Mouse (Mus musculus) fibroblast of lung, adult 2 months (primary cell): ENCODE measurements around the gene Zan.
A peak's percentile ranks its signal among the peaks of the same experiment; 100 is the strongest.
"Not testable (repeated sequence)": the region's sequence is repeated elsewhere in the genome, so short reads cannot be mapped to it uniquely, and the experiment has no call there.

Source experiments
- DNase-seq: peaks from one replicate; pipeline ENCODE4 v3.0.0-alpha.2; 2011; ENCODE audit warnings: low read depth

The Zan gene

GRCm38 (mm10) chr5:137501709-137502666 lies 25.1 kb upstream of the Zan start, which contains the start of gene Pop7:
Gene Pop7 (minus strand): TSS chr5:137502518.
- DNase-seq, result peak; percentile 98

DNA sequence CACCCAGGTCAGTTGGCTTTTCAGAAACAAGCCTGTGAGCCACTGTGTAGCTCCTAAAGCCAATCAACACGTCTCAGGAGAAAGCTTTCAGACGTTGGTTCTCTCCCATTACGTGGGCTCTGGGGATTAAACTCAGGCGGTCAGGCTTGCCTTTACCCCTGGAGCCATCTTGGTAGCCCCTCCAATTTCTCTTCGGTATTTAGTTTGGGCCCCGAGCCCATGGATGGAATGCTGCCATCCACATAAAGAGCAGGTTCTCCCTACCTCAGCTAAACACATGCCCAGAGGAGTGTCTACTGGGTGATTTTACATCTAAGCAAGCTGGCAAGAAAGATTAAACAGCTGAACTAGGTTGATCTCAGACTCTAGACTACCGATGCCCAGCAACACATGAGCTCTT lies 23.3 kb upstream of the Zan start:
- DNase-seq, result no peak

GRCm38 (mm10) chr5:137493831-137494230 lies 17.0 kb upstream of the Zan start:
- DNase-seq, result no peak

GRCm38 (mm10) chr5:137491559-137491958 lies 14.7 kb upstream of the Zan start:
- no peak for DNase-seq

DNA sequence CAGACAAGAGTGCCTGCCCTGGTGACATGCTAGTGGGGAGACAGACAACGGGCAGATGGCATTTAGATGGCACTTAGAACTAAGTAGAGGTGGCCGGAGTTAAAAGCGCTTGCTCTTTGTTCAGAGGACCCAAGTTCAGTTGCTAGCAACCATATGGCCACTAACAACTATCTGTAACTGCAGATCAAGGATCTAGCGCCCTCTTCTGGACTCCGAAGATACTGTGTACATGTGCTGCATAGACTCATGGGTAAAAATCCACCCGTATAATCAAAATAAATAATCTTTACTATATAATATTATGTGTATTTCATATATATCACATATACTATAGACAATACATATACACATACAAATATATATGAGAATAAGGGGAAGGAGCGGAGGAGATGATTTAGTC lies 10.8 kb upstream of the Zan start:
- DNase-seq, result no peak

- DNase-seq, result no peak
Observed at GRCm38 (mm10) chr5:137485851-137486155, 8.9 kb upstream of the Zan start.

- DNase-seq, result no peak
Observed at GRCm38 (mm10) chr5:137485071-137485850, 8.4 kb upstream of the Zan start.

DNA sequence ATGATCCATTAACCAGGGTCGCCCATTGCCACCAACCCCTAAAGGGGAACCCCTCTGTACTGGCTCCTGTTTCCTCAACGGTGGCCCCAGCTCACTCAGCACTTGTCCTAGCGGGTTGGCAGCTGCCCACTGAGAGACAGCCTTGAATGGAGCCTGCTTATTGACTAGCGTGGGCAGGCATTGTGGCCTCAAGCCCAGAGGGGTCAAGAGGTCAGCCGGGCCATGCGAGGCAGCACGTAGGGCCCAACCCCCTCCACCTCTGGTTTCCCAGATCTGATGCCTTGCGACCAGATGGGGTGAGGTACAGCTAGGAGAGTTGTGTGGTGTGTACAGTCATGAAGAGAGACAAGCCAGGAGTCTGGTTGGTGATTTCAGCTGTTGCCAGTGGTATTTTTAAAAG lies 5.0 kb upstream of the Zan start:
- DNase-seq, result peak; percentile 25

- peak; percentile 87 for DNase-seq
Observed at GRCm38 (mm10) chr5:137481138-137481537, 4.3 kb upstream of the Zan start.

GRCm38 (mm10) chr5:137474351-137474750 lies 2.5 kb downstream of the Zan start:
- no peak for DNase-seq

GRCm38 (mm10) chr5:137472252-137472904 lies 4.5 kb downstream of the Zan start:
- no peak for DNase-seq

DNA sequence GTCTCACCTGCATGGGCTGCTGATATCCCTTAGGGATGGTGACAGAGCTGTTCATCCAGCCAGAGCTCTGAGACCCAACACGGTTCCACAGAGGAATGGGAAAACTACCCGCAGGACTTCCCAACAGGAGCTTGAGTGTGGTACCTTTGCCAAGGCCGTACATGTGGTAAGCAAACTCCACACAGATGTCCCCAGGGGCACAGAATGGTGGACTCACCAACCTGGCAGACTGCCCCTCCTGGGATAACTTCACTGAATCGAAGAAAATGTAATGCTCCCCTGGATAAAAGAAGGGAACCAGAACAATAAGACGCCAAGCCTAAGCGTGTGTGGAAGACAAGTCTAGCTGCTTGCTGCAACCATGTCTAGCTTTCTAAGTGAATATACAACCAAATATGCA lies 9.9 kb downstream of the Zan start:
- DNase-seq, result no peak

- DNase-seq, result no peak
Observed at GRCm38 (mm10) chr5:137465049-137465448, 11.8 kb downstream of the Zan start.

DNA sequence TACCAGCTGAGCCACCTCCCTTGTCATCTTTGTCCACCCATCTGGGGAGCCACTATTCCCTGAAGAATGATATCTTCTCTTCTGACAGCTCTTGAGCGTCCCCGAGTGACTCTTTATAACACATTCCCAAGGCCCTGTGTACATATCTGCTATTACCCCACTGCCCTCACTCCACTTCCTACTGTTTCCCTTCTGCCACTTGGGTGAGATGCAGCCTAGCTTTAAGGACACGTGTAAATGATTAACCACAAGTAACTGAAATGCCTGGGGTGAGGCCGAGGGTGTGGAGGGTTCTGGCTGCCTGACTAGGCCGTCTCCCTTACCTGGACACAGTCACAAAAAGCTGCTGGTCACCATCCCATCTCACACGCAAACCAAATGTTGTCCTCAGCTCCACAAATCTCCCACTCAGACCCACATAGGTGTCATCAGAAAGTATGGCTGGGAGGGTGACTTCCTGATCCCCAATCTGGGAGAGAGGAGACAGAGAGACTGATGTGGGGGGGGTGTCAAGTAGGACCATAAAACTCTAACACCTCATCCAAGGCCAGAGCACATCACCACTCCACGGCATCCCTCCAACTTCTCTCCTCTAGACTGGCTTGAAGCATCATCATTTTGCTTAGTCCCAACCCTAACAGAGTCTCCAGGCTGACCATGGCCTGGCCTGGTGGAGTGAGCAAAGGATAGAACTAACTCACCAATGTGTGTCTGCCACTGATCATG lies 20.8 kb downstream of the Zan start:
- DNase-seq, result no peak

DNA sequence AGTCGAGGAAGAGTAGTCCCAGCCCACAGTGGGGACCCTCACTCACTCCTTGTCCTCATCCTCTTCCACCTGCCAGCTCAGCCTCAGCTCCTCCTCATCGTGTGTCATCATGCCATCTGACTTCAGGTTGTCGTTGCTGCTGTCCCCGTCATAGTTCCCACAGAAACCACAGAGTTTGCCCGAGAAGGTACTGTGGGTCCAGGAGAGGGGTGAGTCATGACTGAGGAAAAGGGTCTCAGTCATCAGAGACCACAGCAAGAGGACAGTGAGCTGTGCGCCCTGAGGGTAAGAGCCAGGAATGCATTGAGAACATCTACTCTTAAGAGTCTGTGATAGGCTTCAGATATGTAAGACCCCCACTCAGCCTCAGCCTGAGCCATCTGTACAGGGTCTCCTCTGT lies 21.7 kb downstream of the Zan start:
- DNase-seq, result no peak

DNA sequence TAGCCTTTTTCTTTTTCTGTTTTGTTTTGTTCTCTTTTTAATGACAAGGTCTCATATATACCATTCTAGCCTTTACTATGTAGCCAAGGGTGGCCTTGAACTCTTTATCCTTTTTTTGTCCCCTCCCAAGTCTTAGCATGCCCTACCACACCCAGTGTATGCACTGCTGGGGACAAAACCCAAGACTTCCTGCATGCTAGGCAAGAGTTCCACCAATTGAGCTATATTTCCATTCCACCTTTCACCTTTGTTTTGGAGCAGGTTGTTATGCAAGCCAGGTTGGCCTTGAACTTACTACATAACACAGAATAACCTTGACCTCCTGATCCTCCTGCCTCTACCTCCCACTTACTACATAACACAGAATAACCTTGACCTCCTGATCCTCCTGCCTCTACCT lies 31.3 kb downstream of the Zan start:
- no peak for DNase-seq

GRCm38 (mm10) chr5:137440216-137440855 lies 36.5 kb downstream of the Zan start:
- peak; percentile 93 for DNase-seq

DNA sequence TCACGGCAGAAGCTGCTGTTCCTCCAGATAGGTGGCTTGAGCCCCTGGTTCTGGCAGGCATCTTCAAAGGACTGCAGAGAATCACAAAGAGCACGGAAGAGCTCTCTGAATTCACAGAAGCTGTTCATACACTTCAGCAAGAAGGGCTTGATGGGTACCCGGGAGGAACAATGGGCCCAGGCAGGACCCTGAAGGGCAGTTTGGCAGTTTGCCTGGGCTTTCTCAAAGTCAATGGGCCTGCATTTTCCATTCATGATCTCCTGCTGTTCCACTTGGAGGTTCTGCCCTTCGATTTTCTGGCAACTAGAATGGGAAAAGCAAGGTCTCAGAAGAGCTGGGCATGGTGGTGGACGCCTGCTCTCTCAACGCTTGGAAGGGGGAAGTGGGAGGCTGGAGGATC lies 43.0 kb downstream of the Zan start:
- DNase-seq, result no peak

DNA sequence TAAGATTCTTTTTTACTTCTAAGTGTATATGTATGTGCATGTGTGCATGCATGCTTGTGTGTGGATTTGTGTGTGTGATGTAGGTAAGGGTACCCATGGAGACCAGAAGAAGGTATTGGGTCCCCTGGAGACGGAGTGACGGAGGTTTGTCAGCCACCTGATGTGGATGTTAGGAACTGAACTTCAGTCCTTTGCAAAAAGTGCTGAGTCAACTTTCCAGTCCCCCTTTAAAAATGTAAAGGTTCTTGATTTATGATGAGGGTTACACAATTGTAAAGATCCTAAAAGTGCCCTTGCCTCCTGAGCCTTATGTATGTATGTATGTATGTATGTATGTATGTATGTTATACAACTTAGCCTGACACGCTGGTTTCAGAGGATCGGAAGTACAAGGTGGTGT lies 46.5 kb downstream of the Zan start:
- DNase-seq, result not testable (repeated sequence)

- peak; percentile 3 for DNase-seq
Observed at GRCm38 (mm10) chr5:137425648-137426047, 51.2 kb downstream of the Zan start.

DNA sequence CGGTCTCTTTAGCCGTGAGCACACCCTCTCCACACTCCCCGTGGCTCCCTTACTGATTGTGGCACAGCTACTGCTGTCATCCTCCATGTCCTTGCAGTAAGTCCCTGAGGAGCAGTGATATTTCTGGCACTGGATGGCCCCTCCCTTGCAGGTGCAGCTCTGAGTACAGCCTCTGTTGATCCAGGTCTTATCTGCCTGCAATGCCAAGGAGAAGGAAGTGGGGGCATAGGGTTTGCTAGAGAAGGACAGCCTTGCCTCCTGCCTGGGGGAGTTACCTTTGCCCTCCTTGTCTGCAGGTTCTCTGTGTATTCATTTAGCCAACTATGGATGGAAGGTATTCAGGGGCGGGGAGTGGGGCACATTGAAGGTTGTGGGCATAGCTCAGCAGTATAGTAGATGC lies 57.0 kb downstream of the Zan start:
- no peak for DNase-seq

DNA sequence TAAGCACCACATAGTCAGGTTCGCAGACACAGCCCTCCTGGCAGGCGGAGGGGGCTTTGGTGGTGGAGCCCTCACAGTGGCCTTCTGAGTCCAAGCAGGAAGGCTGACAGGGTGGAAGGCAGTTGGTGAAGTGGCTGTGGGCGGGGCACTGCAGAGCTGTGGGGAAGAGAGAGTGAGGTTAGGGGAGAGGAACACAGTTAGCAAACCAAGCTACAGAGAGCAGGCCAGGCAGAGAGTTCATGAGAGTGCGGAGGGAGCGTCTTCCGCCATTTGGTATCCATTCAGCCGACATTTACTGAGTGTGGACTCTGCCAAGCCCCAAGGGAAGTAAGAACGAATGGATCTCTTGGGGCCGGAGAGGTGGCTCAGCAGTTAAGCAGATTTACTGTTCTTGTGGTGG lies 57.8 kb downstream of the Zan start:
- no peak for DNase-seq
